Mouse (Mus musculus): ENCODE results near the gene Usp16. TPM values are rescaled to one million over a fixed set of nuclear protein-coding genes. Genes with fewer than 3 reads are reported as not detected.

The Usp16 gene
- polyA plus RNA-seq, 1 experiment from 2014 or later = 43.5 TPM

DNA sequence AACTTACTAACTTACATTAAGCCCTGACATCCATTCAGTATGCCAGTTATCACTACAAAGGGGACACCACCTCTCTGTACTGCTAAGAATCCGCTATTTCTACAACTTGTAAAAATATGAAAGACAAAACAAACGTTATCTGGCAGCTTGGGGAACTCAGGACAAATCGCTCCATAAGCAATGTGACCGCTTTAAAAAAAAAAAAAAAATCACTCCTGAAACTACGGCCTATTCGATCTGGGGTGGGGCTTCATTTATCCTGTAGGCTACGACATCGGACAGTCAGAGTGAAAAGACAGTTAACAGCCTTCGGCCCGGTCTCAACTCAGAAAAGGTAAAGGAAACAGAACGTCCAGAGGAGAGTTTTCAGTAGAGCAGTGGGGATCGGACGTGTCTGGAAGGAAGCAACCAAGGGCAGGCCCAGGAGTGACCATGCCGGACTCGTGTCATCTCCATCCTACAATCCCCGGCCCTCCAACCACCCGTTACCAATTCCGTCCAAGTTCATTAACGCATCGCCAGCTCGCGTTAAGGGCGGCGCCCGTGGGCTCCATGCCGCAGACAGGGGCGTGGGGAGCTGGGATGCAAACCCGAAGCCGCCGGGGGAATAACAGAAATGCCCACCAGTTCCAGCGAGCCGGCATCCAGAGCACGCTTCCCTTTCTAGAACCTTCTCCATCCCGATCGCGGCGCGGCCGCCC lies 40.6 kb downstream of the Usp16 start:
- peak overlapping the region; percentile 80 for H3K4me2 ChIP-seq (replicated peaks; ENCODE audit: low read depth, low read length)
- peak overlapping the region; percentile 87 for H3K27ac ChIP-seq (ENCODE audit: low read length)
- H3K36me3 ChIP-seq (ENCODE audit: insufficient read depth, low read length) = peaks cover 11% of the 10 kb centered on the region; the same call in 1 of the 2 replicates
- no peak for DNase-seq (ENCODE audit: low spot score)
- H3K4me3 ChIP-seq (ENCODE audit: low read depth, low read length) = peak overlapping the region; percentile 87
- no peaks in the 10 kb centered on the region for H3K27me3 ChIP-seq (replicated peaks; ENCODE audit: insufficient read depth, low read length)
- H3K9ac ChIP-seq (replicated peaks; ENCODE audit: low read depth) = peak overlapping the region; percentile 90
- TF ChIP-seq EP300 (IDR thresholded peaks at IDR 0.05) = no peak
- TF ChIP-seq CTCF (IDR thresholded peaks at IDR 0.05) = no peak
- H3K4me1 ChIP-seq (ENCODE audit: insufficient read depth, low read depth, low read length) = no peaks in the 10 kb centered on the region
- under 1% methylated on average over 33 of the region's 39 CpGs for WGBS
- no peaks in the 10 kb centered on the region for H3K9me3 ChIP-seq (ENCODE audit: low read length)
- peak; percentile 24 for ATAC-seq

DNA sequence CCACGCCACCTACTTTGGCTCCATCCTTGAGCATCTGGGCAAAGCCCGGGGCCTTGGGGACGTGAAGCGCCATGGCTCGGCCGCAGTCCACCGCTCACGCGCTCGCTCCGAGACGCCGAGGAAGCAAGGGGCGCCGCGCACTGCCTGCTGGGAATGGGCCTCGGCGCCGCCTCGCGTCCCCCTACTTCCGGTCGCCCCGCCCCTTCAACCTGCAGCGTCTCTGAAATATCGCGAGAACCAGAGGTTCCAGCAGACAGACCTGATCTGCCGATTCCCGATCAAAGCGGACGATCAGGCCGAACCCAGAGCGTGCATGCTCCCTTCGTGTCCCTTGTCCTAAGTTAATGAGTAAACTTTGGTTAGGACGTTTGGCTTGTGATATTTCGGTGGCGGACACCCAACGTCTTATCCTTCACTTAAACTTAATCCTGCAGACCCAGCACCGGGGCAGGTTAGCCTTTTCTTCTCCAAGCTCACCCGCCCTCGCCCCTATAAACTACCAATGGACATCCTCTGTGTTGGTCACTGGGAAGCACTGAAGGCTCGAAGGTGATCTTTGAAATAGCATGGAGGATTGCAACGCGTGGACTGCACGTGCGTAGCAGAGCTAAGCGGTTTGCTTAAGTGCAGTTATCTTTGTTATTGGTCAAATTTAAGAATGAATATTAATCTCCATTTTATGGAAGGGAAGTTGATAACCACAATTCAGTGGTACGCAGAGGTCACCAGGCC lies 41.4 kb downstream of the Usp16 start, which contains the start of gene Cct8:
Cct8 (minus strand) TSS at position 158 of the 732 bp plus-strand sequence.
- peak within 1 kb of the TSS; percentile 87 for H3K27ac ChIP-seq (ENCODE audit: low read length)
- no peaks in the 10 kb centered on the region for H3K27me3 ChIP-seq (replicated peaks; ENCODE audit: insufficient read depth, low read length)
- H3K4me3 ChIP-seq (ENCODE audit: low read depth, low read length) = peak within 1 kb of the TSS; percentile 87
- TF ChIP-seq CTCF (IDR thresholded peaks at IDR 0.05) = no peak
- TF ChIP-seq EP300 (IDR thresholded peaks at IDR 0.05) = peak; percentile 90
- peak within 1 kb of the TSS; percentile 90 for H3K9ac ChIP-seq (replicated peaks; ENCODE audit: low read depth)
- DNase-seq (ENCODE audit: low spot score) (peak; percentile 99), ATAC-seq (peak; percentile 98)
- under 1% methylated on average over 48 of the region's 48 CpGs for WGBS
- H3K9me3 ChIP-seq (ENCODE audit: low read length) = no peaks in the 10 kb centered on the region
- H3K4me1 ChIP-seq (ENCODE audit: insufficient read depth, low read depth, low read length) = no peaks in the 10 kb centered on the region
- H3K4me2 ChIP-seq (replicated peaks; ENCODE audit: low read depth, low read length) = peak within 1 kb of the TSS; percentile 80
- H3K36me3 ChIP-seq (ENCODE audit: insufficient read depth, low read length) = peaks cover 11% of the 10 kb centered on the region; the same call in 1 of the 2 replicates

DNA sequence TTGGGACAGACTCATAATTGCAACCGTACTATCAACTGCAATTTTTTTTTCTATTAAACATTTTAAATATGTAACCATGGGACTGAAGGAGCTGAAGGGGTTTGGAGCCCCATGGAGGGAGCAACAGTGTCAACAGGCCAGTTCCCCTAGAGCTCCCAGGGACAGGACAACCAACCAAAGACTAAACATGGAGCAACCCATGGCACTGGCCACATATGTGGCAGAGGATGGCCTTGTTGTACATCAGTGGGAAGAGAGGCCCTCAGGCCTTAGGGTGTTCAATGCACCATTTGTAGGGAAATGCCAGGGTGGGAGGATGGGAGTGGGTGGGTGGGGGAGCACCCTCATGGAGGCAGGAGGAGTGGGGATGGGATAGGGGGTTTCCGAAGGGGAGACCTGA lies 42.2 kb downstream of the Usp16 start:
- H3K9me3 ChIP-seq (ENCODE audit: low read length) = no peaks in the 10 kb centered on the region
- WGBS = 83% methylated on average over 2 of the region's 2 CpGs
- H3K4me2 ChIP-seq (replicated peaks; ENCODE audit: low read depth, low read length) = no peak overlapping the region
- H3K27ac ChIP-seq (ENCODE audit: low read length) = no peak overlapping the region
- DNase-seq (ENCODE audit: low spot score) = no peak
- ATAC-seq = no peak
- 0 out of 2 replicates have a peak, but pooled peaks cover 2% of the 10 kb centered on the region for H3K36me3 ChIP-seq (ENCODE audit: insufficient read depth, low read length)
- H3K9ac ChIP-seq (replicated peaks; ENCODE audit: low read depth) = no peak overlapping the region
- no peak for TF ChIP-seq EP300 (IDR thresholded peaks at IDR 0.05)
- H3K27me3 ChIP-seq (replicated peaks; ENCODE audit: insufficient read depth, low read length) = no peaks in the 10 kb centered on the region
- H3K4me3 ChIP-seq (ENCODE audit: low read depth, low read length) = no peak overlapping the region
- no peaks in the 10 kb centered on the region; the same call in 1 of the 2 replicates for H3K4me1 ChIP-seq (ENCODE audit: insufficient read depth, low read depth, low read length)

DNA sequence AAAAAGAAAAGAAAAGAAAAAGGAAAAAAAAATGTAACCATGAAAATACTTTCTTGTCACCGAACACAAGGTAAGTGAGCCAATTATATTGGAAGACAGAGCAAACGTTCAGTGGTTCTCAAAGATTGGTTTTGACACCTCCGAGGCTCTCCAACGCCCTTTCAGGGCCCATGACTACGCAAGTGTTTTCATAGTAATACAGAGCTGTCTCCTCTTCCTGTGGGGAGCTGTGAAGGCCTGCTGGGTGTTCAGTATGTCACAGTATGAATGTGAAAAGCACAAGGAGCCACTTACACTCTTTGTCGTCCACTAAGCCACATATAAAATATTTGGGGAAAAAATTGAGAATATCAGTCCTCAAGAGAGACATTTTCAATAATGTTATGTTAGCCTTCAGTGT lies 42.7 kb downstream of the Usp16 start:
- Histone ChIP-seq H3K9ac (replicated peaks; ENCODE audit: low read depth) (no peak overlapping the region), H3K9me3 (ENCODE audit: low read length) (no peaks in the 10 kb centered on the region), H3K36me3 (ENCODE audit: insufficient read depth, low read length) (no peaks in the 10 kb centered on the region), H3K4me1 (ENCODE audit: insufficient read depth, low read depth, low read length) (no peaks in the 10 kb centered on the region; the same call in 1 of the 2 replicates), H3K27ac (ENCODE audit: low read length) (no peak overlapping the region), H3K4me3 (ENCODE audit: low read depth, low read length) (no peak overlapping the region), H3K4me2 (replicated peaks; ENCODE audit: low read depth, low read length) (no peak overlapping the region), H3K27me3 (replicated peaks; ENCODE audit: insufficient read depth, low read length) (no peaks in the 10 kb centered on the region)
- ATAC-seq = no peak
- no peak for TF ChIP-seq CTCF (IDR thresholded peaks at IDR 0.05)
- TF ChIP-seq EP300 (IDR thresholded peaks at IDR 0.05) = no peak
- 87% methylated on average over 6 of the region's 6 CpGs for WGBS
- DNase-seq (ENCODE audit: low spot score) = no peak

DNA sequence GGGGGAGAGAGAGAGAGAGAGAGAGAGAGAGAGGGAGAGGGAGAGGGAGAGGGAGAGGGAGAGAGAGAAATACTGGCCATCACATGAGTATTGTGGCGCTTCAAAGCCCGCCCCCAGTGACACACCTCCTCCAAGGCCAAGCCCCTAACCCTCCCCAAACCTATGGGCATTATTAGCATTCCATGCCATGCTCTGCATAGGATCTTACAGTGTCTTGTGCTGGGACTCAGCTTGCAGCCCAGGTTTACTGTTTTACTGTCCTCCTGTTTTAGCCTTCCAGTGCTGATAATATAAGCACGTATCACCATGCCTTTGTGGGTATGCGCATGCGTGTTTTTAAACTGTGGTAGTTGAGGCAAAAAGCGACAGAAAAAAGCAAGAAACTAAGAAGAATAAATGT lies 45.1 kb downstream of the Usp16 start:
- DNase-seq (ENCODE audit: low spot score) = no peak
- Histone ChIP-seq H3K9ac (replicated peaks; ENCODE audit: low read depth) (no peak overlapping the region), H3K27me3 (replicated peaks; ENCODE audit: insufficient read depth, low read length) (no peaks in the 10 kb centered on the region), H3K4me3 (ENCODE audit: low read depth, low read length) (no peak overlapping the region), H3K9me3 (ENCODE audit: low read length) (no peaks in the 10 kb centered on the region), H3K4me1 (ENCODE audit: insufficient read depth, low read depth, low read length) (no peaks in the 10 kb centered on the region; the same call in 1 of the 2 replicates), H3K27ac (ENCODE audit: low read length) (no peak overlapping the region), H3K4me2 (replicated peaks; ENCODE audit: low read depth, low read length) (no peak overlapping the region), H3K36me3 (ENCODE audit: insufficient read depth, low read length) (no peaks in the 10 kb centered on the region)
- 79% methylated on average over 6 of the region's 6 CpGs for WGBS
- TF ChIP-seq EP300 (IDR thresholded peaks at IDR 0.05) = no peak
- TF ChIP-seq CTCF (IDR thresholded peaks at IDR 0.05) = no peak
- no peak for ATAC-seq

DNA sequence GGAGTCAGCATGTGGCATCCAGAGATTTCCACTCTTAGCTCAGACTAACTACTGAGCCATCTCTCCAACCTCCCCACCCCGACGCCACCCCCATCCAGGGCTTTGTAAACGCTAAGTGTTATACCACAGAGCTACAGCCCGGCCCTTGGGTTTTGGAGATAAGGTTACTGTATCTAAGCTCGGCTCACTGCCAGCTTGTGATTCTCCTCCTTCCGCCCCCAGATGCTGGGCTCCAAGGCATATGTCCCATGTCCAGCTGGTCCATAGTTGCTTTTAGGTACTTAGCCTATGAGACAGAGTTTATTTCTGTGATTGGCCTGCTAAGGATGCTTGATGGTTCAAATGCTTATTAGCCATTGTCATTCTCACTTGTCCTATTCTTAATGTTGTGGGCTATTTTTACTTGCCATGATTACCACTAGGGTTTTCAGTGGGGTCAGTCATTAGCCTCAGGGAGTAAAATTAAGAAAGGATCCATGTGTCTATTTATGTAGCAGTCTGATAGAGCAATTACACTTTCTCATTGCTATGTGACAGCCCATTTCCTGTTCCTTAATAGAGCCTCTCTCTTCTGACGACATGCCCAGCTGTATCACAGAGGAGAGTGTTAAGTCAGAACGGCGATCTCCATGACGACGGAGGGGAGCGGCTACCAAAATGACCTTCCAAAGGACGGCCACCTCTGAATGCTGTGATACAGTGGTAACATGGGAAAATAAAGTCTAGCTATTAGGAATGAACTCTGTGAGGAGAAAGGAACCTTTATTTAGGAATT lies 47.0 kb downstream of the Usp16 start:
- Histone ChIP-seq H3K27ac (ENCODE audit: low read length) (no peak overlapping the region), H3K9ac (replicated peaks; ENCODE audit: low read depth) (no peak overlapping the region), H3K27me3 (replicated peaks; ENCODE audit: insufficient read depth, low read length) (no peaks in the 10 kb centered on the region), H3K36me3 (ENCODE audit: insufficient read depth, low read length) (no peaks in the 10 kb centered on the region), H3K4me1 (ENCODE audit: insufficient read depth, low read depth, low read length) (no peaks in the 10 kb centered on the region; the same call in 1 of the 2 replicates), H3K4me3 (ENCODE audit: low read depth, low read length) (no peak overlapping the region), H3K4me2 (replicated peaks; ENCODE audit: low read depth, low read length) (no peak overlapping the region), H3K9me3 (ENCODE audit: low read length) (no peaks in the 10 kb centered on the region)
- TF ChIP-seq EP300 (IDR thresholded peaks at IDR 0.05) (no peak), CTCF (IDR thresholded peaks at IDR 0.05) (no peak)
- 30% methylated on average over 13 of the region's 13 CpGs for WGBS
- peak; percentile 81 for ATAC-seq
- DNase-seq (ENCODE audit: low spot score) = peak; percentile 55
